Mouse (Mus musculus) bone marrow macrophage, adult 2 months (primary cell): Measurements from ENCODE around the gene Hspg2.

Experiments used
- CTCF ChIP-seq: IDR thresholded peaks from 2 replicates; pipeline ENCODE4 v1.5.1; 2012; ENCODE audit warnings: low read depth, mild to moderate bottlenecking, low read length, moderate library complexity
- POLR2A ChIP-seq: IDR thresholded peaks from 2 replicates; pipeline ENCODE4 v1.6.1; 2012; ENCODE audit warnings: mild to moderate bottlenecking, low read depth, low read length, borderline replicate concordance

- TF ChIP-seq POLR2A (no peak), CTCF (no peak)
Observed at GRCm38 (mm10) chr4:137495501-137496100, 27.0 kb downstream of the Hspg2 start.
